Mouse (Mus musculus) liver, postnatal 0 days (tissue): ENCODE measurements around the gene Adamtsl2.

Source experiments
- CTCF ChIP-seq: sonication (generic); IDR thresholded peaks from 2 replicates; pipeline ENCODE4 v1.5.1; 2016; ENCODE audit warnings: antibody characterized with exemption, low read depth
- EP300 ChIP-seq: IDR thresholded peaks from 2 replicates; pipeline ENCODE4 v1.6.1; 2016; ENCODE audit warnings: antibody characterized with exemption, low read depth, mild to moderate bottlenecking

DNA sequence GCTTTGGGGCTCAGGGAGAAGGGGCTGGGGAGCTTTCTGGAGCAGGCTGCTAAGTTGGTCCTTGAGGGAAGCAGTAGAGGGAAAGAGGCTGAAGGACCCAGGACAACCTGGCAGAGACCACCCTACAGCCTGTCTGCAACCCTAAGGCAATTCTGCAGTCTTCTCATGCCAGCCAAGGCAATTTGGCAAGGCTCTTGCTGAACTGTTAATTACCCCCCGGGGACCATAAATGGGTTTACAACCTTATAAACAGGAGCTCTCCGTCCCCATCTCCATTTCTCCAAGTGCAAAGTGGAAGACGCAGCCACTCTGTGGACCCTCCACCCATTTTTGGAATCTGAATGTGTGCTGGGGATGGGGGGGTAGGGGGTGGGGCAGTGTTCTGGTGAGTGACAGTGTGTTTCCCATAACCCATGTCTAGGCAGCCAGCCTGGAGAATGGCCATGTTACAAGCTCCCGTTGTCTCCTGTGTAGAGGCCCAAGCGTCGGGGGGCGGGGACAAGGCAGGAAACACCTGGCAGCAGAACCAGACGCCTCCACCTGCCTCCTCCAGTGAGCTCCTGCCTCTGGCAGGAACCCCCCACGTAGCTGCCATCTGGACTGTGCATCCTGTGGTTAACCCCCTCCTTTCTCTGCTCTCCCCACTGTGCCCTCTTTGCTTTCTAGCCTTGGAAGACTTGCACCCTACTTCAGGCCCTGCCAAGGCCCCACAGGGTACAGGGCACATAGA lies 42.6 kb downstream of the Adamtsl2 start:
- TF ChIP-seq CTCF (no peak), EP300 (no peak)
